Comparison of ENCODE assay signal across 8 mouse cellular contexts in genomic region chr2:30928893-30929482, GRCm38 (mm10). TPM values are rescaled to one million over a fixed set of nuclear protein-coding genes. Genes with fewer than 3 reads are reported as not detected.
DNase-seq lines count a peak whose midpoint lies in the region; ATAC-seq lines count a peak whose summit lies in the region.

No protein-coding gene starts in this region.

- 0 out of 2 replicates have a peak overlapping the region, but pooled peaks have one; percentile 46 for H3K9ac ChIP-seq in forebrain, embryonic 15.5 days (replicated peaks)

- no peaks in the 10 kb centered on the region for H3K27me3 ChIP-seq in forebrain, embryonic 15.5 days

- H3K4me3 ChIP-seq in forebrain, embryonic 15.5 days = peak overlapping the region; percentile 40

- peaks cover 13% of the 10 kb centered on the region for H3K4me1 ChIP-seq in forebrain, embryonic 15.5 days

- peak; percentile 98 for DNase-seq in heart, adult 11 months
- no peak for DNase-seq in heart, postnatal 4 days
- DNase-seq in adipocyte (ENCODE audit: low spot score) = peak; percentile 75
- DNase-seq in induced T-regulatory cell, adult 2 months (ENCODE audit: low read depth) = peak; percentile 49
- peak; percentile 56 to 63 for DNase-seq in lung, postnatal 4 days
- DNase-seq in frontal cortex, postnatal 10 days (ENCODE audit: low spot score in 2 of 2) = no peak
- DNase-seq in cerebellum, postnatal 10 days = no peak

- peak overlapping the region; percentile 79 for H3K4me2 ChIP-seq in forebrain, embryonic 15.5 days (replicated peaks)

- peak; percentile 38; the same call in 1 of the 2 replicates for ATAC-seq in forebrain, embryonic 15.5 days (replicated peaks)

- H3K27ac ChIP-seq in forebrain, embryonic 15.5 days (replicated peaks) = no peak overlapping the region

- H3K9me3 ChIP-seq in forebrain, embryonic 15.5 days = no peaks in the 10 kb centered on the region

- no peaks in the 10 kb centered on the region for H3K36me3 ChIP-seq in forebrain, embryonic 15.5 days

- 29% methylated on average over 12 of the region's 12 CpGs for WGBS in forebrain, embryonic 15.5 days

RNA-seq across cellular contexts. Expression of gene Ptges, which starts 0.7 kb away (rescaled TPM):
- total RNA-seq in heart, postnatal 4 days (2021) = 1 to 10 TPM; 2.1 to 3.5 TPM
- 2.2 and 2.7 TPM in 2 replicates for polyA plus RNA-seq in forebrain, embryonic 15.5 days (2015; fragmentation: Nextera tagmentation; extraction: Ambion mirVana)

RNA-seq across cellular contexts. Expression of gene Tor1b, which starts 23.8 kb away (rescaled TPM):
- total RNA-seq in heart, postnatal 4 days (2021) = 10 to 100 TPM; 35.3 to 35.7 TPM
- polyA plus RNA-seq in forebrain, embryonic 15.5 days (2015; fragmentation: Nextera tagmentation; extraction: Ambion mirVana) = 23.6 and 23.7 TPM in 2 replicates

RNA-seq across cellular contexts. Expression of gene Tor1a, which starts 38.7 kb away (rescaled TPM):
- 10 to 100 TPM; 20.5 to 20.6 TPM for total RNA-seq in heart, postnatal 4 days (2021)
- 102 and 103 TPM in 2 replicates for polyA plus RNA-seq in forebrain, embryonic 15.5 days (2015; fragmentation: Nextera tagmentation; extraction: Ambion mirVana)

RNA-seq across cellular contexts. Expression of gene BC005624, which starts 53.0 kb away (rescaled TPM):
- total RNA-seq in heart, postnatal 4 days (2021) = 10 to 100 TPM; 18.1 TPM
- 84.2 and 85.9 TPM in 2 replicates for polyA plus RNA-seq in forebrain, embryonic 15.5 days (2015; fragmentation: Nextera tagmentation; extraction: Ambion mirVana)

RNA-seq across cellular contexts. Expression of gene Usp20, which starts 53.1 kb away (rescaled TPM):
- total RNA-seq in heart, postnatal 4 days (2021) = 10 to 100 TPM; 58.5 to 69.1 TPM
- 38.8 and 39.8 TPM in 2 replicates for polyA plus RNA-seq in forebrain, embryonic 15.5 days (2015; fragmentation: Nextera tagmentation; extraction: Ambion mirVana)

Comparison
In these comparisons a context has a peak if more than half of its experiments do, and no peak if none do; other contexts are left out.
1. DNase-seq: peak in heart, adult 11 months (single experiment), adipocyte (single experiment), induced T-regulatory cell, adult 2 months (single experiment) and lung, postnatal 4 days (2 of 2); none in heart, postnatal 4 days (single experiment), frontal cortex, postnatal 10 days (0 of 2) and cerebellum, postnatal 10 days (0 of 2).